Mouse (Mus musculus) ES-Bruce4 (cell line): ENCODE data around the gene Ppp6r2.

Experiments
- CTCF ChIP-seq: IDR thresholded peaks from one replicate; pipeline ENCODE4 v1.8.1; 2011; ENCODE audit warnings: low read depth, low read length
- EP300 ChIP-seq: IDR thresholded peaks from 2 replicates; pipeline ENCODE4 v1.6.1; 2011; ENCODE audit warnings: low read depth, low read length; ENCODE audit not compliant: insufficient read depth

DNA sequence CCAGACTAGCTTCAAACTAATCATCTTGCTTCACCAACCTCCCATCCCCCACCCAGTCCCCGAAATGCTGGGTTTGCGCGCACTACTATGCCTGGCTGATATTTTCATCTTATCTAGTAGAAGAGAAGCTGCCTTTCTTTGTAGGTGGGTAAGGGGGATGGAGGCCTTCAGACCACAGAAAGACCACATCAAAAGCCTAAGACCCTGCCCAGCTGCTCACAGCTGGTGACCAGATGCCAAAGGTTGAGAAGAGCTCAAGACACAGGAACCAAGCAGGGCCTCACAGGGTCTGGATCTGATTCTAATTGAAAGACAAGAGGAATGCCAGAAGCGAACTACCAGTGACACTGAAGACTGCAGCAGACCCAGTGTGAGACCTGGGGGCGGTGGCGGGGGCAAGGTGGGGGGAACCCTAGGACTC lies 16.1 kb upstream of the Ppp6r2 start:
- TF ChIP-seq CTCF (no peak), EP300 (no peak)
